ENCODE assay signal across 20 mouse cellular contexts in the genomic region with DNA sequence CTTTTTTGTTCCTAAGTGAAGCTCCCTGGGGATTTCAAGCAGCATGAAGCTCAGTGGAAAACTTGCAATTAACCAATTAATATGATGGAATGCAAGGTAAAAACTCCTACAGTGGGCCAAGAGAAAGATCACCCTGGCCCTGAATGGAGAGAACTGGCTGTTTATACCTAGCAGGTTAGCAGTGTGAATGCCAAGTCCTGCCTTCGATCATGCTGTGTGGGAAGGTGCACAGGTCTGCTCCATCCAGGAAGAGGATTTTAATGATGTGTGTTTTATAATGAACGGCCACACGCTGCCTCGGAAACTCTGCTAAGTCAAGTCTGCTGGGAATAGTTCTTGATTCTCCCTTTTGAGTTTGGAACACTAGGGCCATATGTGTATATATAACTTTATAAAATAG.
DNase-seq lines count a peak whose midpoint lies in the region; ATAC-seq lines count a peak whose summit lies in the region.
"Had no signal": no experiment of that assay in that cellular context is flagged by ENCODE, and none has a peak within 500 bp of the region (broad histone marks: within the 10 kb centered on the region; RNA-seq: fewer than 3 reads in every experiment).

No protein-coding gene starts in this region.

- ATAC-seq in cerebellum, adult (ENCODE audit: insufficient number of reproducible peaks, low FRiP score, low TSS enrichment): peak; percentile 45; the same call in 1 of the 2 replicates
- ATAC-seq in kidney, embryonic 14.5 days (ENCODE audit: low FRiP score, low TSS enrichment): no peak
- no peak for ATAC-seq in hindbrain, embryonic 12.5 days (ENCODE audit: low FRiP score)
- ATAC-seq: CD4-positive, CD25-positive, alpha-beta regulatory T cell, adult 4 months; forebrain, embryonic 13.5 days; forebrain, postnatal 0 days; intestine, embryonic 16.5 days had no signal

- H3K4me2 ChIP-seq in kidney, embryonic 14.5 days (replicated peaks; ENCODE audit: low read depth, low read length): no peak overlapping the region
- H3K4me2 ChIP-seq in hindbrain, embryonic 12.5 days (replicated peaks): no peak overlapping the region
- H3K4me2 ChIP-seq: forebrain, embryonic 13.5 days; heart, embryonic 12.5 days; hindbrain, embryonic 15.5 days had no signal

- H3K4me3 ChIP-seq in kidney, embryonic 14.5 days (ENCODE audit: low read length): no peak overlapping the region
- H3K4me3 ChIP-seq in hindbrain, embryonic 12.5 days: no peak overlapping the region
- H3K4me3 ChIP-seq: embryonic facial prominence, embryonic 10.5 days; forebrain, embryonic 13.5 days; heart, adult 2 months; heart, embryonic 12.5 days; hindbrain, embryonic 10.5 days; hindbrain, embryonic 15.5 days had no signal

- 89% methylated on average over 4 of the region's 4 CpGs for WGBS in kidney, embryonic 14.5 days
- WGBS in hindbrain, embryonic 12.5 days: 87% methylated on average over 4 of the region's 4 CpGs

- no peaks in the 10 kb centered on the region for H3K36me3 ChIP-seq in kidney, embryonic 14.5 days (ENCODE audit: control insufficient read depth, insufficient read depth, low read length)
- H3K36me3 ChIP-seq in hindbrain, embryonic 12.5 days: no peaks in the 10 kb centered on the region
- H3K36me3 ChIP-seq: embryonic facial prominence, embryonic 10.5 days; G1E; heart, embryonic 12.5 days; hindbrain, embryonic 10.5 days; hindbrain, embryonic 15.5 days had no signal

- no peaks in the 10 kb centered on the region for H3K4me1 ChIP-seq in kidney, embryonic 14.5 days (ENCODE audit: control insufficient read depth, insufficient read depth, low read length)
- no peaks in the 10 kb centered on the region for H3K4me1 ChIP-seq in hindbrain, embryonic 12.5 days
- H3K4me1 ChIP-seq: embryonic facial prominence, embryonic 10.5 days; forebrain, embryonic 13.5 days; heart, embryonic 12.5 days; hindbrain, embryonic 10.5 days; hindbrain, embryonic 15.5 days had no signal

- no peak overlapping the region for H3K9ac ChIP-seq in kidney, embryonic 14.5 days (ENCODE audit: low read depth, low read length)
- H3K9ac ChIP-seq in hindbrain, embryonic 12.5 days: no peak overlapping the region
- H3K9ac ChIP-seq: forebrain, embryonic 13.5 days; forebrain, postnatal 0 days; heart, embryonic 12.5 days; hindbrain, embryonic 15.5 days had no signal

- DNase-seq in cerebellum, adult 8-10 months: no peak
- peak; percentile 34 for DNase-seq in heart, adult 11 months
- DNase-seq in heart, adult 8-10 months (ENCODE audit: low spot score): no peak
- DNase-seq in cerebellum, postnatal 25 days: peak; percentile 31 to 51
- DNase-seq: adrenal gland, postnatal 10 days; B cell, adult 2 months; forebrain, postnatal 0 days; heart, adult 2 months; kidney, adult 2 months had no signal

- H3K27ac ChIP-seq in kidney, embryonic 14.5 days (ENCODE audit: low read depth, low read length): no peak overlapping the region
- H3K27ac ChIP-seq in hindbrain, embryonic 12.5 days: no peak overlapping the region
- H3K27ac ChIP-seq: embryonic facial prominence, embryonic 10.5 days; forebrain, embryonic 13.5 days; heart, adult 2 months; hindbrain, embryonic 10.5 days; hindbrain, embryonic 15.5 days had no signal

- no peaks in the 10 kb centered on the region for H3K27me3 ChIP-seq in kidney, embryonic 14.5 days (ENCODE audit: control insufficient read depth, insufficient read depth, low read length)
- H3K27me3 ChIP-seq in hindbrain, embryonic 12.5 days: no peaks in the 10 kb centered on the region
- H3K27me3 ChIP-seq: forebrain, embryonic 13.5 days; heart, embryonic 12.5 days; hindbrain, embryonic 15.5 days had no signal

- no peaks in the 10 kb centered on the region for H3K9me3 ChIP-seq in kidney, embryonic 14.5 days (ENCODE audit: control insufficient read depth, low read length)
- H3K9me3 ChIP-seq in hindbrain, embryonic 12.5 days (replicated peaks): no peaks in the 10 kb centered on the region
- H3K9me3 ChIP-seq: embryonic facial prominence, embryonic 10.5 days; forebrain, embryonic 13.5 days; G1E; heart, embryonic 12.5 days; hindbrain, embryonic 10.5 days; hindbrain, embryonic 15.5 days had no signal

Comparison
In these comparisons a context has a peak if more than half of its experiments do, and no peak if none do; other contexts are left out.
1. DNase-seq: peak in heart, adult 11 months (single experiment) and cerebellum, postnatal 25 days (2 of 2); none in cerebellum, adult 8-10 months (single experiment) and heart, adult 8-10 months (single experiment).